Mouse (Mus musculus) macrophage (primary cell): ENCODE data around the gene Pramef20. TPM values are rescaled to one million over a fixed set of nuclear protein-coding genes. Genes with fewer than 3 reads are reported as not detected.
"Not testable (repeated sequence)": the region's sequence is repeated elsewhere in the genome, so short reads cannot be mapped to it uniquely, and the experiment has no call there.

Experiments used
- H3K27ac ChIP-seq: fragments of 350-480 bp; formaldehyde crosslinking; 2 replicates; pipeline ENCODE4 v1.9.0; 2021
- H3K36me3 ChIP-seq: fragments of 350-480 bp; formaldehyde crosslinking; 2 replicates; pipeline ENCODE4 v1.9.0; 2021; ENCODE audit errors: inconsistent target
- H3K4me3 ChIP-seq: fragments of 350-480 bp; formaldehyde crosslinking; 2 replicates; pipeline ENCODE4 v1.9.0; 2021; ENCODE audit errors: inconsistent target
- H3K79me2 ChIP-seq: fragments of 350-480 bp; formaldehyde crosslinking; 2 replicates; pipeline ENCODE4 v1.9.0; 2021; ENCODE audit errors: inconsistent target
- WGBS: methylation state at CpG from one replicate; pipeline ENCODE4 v1.1.7; 2026; ENCODE audit warnings: inconsistent platforms; ENCODE audit not compliant: missing documents; 5-methylcytosine and 5-hydroxymethylcytosine counted together
- polyA plus RNA-seq: library from polyadenylated mRNA; stranded (reverse); fragments of 250-400 nt; gene quantifications from 3 replicates; pipeline ENCODE4 v1.2.4, GENCODE M21; 2018; ENCODE audit warnings: inconsistent platforms
- total RNA-seq, 78 experiments: library from RNA; depleted of rRNA; stranded (reverse); fragments of 250-400 nt; gene quantifications; 1 replicate in 9 of 78; 2 replicates in 24 of 78; 3 replicates in 43 of 78; 4 replicates in 2 of 78; pipeline ENCODE4 v1.2.4; 2018; ENCODE audit warnings: inconsistent platforms in 56 of 78

Gene Pramef20
- not detected for total RNA-seq (2018; cell fraction: chromatin; rRNA removed)
- not detected for total RNA-seq (2018; cell fraction: cytosol; rRNA removed)
- total RNA-seq (2018; cell fraction: nucleus; rRNA removed), result not detected
- polyA plus RNA-seq, result not detected in 3 replicates

DNA sequence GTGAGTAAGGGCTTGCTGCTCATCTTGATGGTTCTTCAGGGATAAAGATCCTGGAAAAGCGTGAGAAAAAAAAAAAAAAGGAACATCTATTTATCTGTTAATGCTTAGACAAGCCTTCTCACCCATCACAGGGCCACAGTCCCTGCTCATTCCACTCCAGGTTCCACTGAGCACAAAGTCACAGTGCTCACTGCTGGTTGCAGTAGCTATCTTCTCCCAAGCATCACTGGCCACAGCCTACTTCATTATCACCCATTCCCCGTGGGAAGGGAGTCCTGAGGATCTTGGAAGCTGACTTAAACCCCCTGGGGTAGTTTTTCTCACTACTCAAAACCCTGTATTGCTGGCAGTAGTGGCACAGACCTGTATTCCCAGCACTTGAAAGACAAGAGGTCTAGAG, at the start of gene Pramef20:
Gene Pramef20 (minus strand): TSS at position 23 of the 400 bp plus-strand sequence.
- no peaks in the 10 kb centered on the region for H3K36me3 ChIP-seq
- WGBS, result 80% methylated on average over 2 of the region's 2 CpGs
- H3K79me2 ChIP-seq, result no peaks in the 10 kb centered on the region
- no peak within 1 kb of the TSS for H3K4me3 ChIP-seq
- no peak within 1 kb of the TSS for H3K27ac ChIP-seq

DNA sequence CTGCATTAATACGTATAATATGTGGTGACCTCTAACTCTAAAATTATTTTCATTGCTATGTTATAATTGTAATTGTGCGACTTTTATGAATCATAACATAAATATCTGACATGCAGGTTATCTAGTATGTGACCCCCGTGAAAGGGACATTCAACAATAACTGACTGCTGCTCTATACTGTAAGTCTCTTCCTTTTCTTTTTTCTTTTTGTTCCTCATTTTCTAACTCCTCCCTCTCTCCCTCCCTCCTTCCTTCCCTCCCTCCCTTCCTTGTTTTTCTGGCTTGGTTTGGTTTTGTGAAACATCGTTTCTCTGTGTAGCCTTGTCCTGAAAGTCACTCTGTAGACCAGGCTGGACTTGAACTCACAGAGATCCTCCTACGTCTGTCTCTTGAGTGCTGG, 46.9 kb upstream of the Pramef20 start:
- 64% methylated on average over 5 of the region's 5 CpGs for WGBS
- H3K36me3 ChIP-seq, result no peaks in the 10 kb centered on the region
- no peak overlapping the region for H3K27ac ChIP-seq
- no peak overlapping the region for H3K4me3 ChIP-seq
- H3K79me2 ChIP-seq, result no peaks in the 10 kb centered on the region

DNA sequence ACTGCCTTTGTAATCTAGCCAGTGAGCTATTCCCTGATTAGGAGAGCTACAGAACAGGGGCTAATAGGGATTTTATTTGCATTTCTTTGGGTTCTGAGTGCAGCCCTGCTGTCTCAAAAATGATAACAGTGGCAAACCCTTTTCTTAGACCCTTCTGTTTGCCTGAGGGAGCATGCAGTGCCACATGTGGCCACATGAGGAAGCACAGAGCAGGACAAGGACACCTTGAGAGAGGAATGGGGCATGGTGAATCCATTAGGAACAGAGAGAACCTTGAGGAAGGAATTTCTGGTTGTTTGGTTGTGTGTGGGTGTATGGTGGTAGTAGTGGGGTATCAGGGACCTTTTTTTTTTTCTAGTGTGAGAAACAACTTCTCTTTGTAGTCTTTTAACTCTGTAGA, 42.9 kb upstream of the Pramef20 start:
- H3K36me3 ChIP-seq, result no peaks in the 10 kb centered on the region
- H3K4me3 ChIP-seq, result no peak overlapping the region
- no peak overlapping the region for H3K27ac ChIP-seq
- H3K79me2 ChIP-seq, result no peaks in the 10 kb centered on the region

DNA sequence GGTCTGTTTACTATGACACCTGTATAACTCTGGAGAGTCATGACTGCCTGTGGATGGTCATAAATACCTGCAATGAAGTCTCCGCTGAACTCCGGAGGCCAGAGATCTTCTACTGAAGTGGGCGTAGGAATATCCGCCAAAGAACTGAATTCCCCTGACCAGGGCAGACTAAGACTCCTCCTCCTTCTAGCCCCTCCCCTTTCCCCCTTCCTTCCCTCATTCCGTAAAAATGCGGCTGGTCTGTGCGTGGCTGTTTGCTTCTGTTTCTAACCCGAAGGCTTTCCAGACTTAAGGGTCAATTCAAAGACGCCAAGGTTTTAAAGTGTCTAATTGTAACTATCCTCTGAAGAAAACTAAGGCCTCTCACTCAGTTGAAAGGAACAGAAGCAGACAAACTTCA, 30.6 kb upstream of the Pramef20 start, which contains the start of gene Pramef12:
Gene Pramef12 (minus strand): TSS at position 175 of the 400 bp plus-strand sequence.
- no peaks in the 10 kb centered on the region for H3K36me3 ChIP-seq
- no peaks in the 10 kb centered on the region for H3K79me2 ChIP-seq
- H3K4me3 ChIP-seq, result no peak within 1 kb of the TSS
- H3K27ac ChIP-seq, result no peak within 1 kb of the TSS
- WGBS, result 90% methylated on average over 9 of the region's 9 CpGs

DNA sequence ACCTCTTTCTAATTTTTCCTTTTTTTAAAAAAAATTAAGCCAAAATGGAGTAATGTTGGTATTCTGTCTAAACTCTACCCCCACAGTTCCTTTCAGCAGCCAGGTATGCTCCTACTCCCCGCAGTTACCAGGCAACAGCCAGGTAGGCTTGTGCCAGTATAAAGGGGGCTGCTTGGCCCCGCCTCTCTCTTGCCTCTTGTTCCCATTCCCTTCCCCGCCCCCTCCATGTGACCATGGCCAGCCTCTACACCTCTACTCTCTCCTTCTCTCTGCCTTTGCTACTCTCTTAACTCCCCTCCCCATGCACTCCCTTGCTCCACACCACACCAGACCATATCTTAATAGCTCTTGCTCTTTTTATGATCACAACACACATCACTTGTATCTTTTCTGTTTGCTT, 28.5 kb upstream of the Pramef20 start:
- Histone ChIP-seq H3K79me2 (no peaks in the 10 kb centered on the region), H3K4me3 (no peak overlapping the region), H3K27ac (no peak overlapping the region), H3K36me3 (no peaks in the 10 kb centered on the region)
- WGBS, result 81% methylated on average over 3 of the region's 3 CpGs

DNA sequence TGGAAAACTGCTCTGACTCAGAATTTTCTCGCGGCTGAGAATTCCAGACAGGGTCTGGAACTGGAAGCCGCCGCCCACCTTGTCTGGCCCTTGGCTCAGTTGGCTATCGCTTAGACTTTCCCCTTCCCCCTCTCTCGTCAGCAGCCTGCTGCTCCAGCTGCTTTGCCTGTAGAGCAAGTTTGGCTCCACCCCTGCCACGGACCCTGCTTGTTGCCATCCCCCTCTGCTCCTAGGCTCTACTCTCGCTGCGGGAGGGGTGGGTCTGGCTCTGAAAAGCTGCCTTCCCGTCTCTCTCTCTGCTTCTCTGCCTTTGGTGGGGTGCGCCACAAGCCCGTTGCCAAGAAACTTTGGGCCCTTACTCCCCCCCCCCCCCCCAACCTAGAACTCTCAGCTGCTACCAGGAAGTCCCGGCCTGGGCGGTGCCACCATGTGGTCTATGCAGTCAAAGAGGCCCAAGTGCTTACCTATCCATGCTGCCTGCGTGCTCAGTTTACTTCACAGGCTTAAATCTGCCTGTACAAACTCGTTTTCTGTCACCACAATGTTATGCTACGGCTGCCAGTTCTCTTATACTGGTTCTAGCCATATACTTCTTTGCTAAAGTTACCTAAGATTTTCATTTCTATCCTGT, 26.8 kb upstream of the Pramef20 start:
- H3K4me3 ChIP-seq, result no peak overlapping the region
- H3K27ac ChIP-seq, result no peak overlapping the region
- no peaks in the 10 kb centered on the region for H3K36me3 ChIP-seq
- 3% methylated on average over 17 of the region's 17 CpGs for WGBS
- H3K79me2 ChIP-seq, result no peaks in the 10 kb centered on the region

DNA sequence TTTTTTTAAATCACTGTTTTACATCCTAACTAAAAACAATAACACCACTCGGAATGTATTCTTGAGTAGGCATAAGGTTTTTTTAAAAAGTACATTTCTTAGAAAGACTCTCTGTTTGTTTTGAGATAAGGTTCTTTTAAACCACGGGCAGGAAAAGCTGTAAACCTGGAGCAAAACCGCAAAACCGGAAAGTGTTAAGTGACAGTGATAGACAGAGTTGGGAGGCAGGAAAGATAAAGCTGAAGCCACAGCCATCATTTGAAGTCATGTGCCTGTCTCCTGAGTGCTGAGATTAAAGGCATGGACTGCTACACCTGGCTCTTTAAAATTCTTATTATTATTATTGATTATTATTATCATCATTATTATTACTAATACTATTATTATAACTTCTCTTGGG, 25.0 kb upstream of the Pramef20 start:
- no peaks in the 10 kb centered on the region for H3K36me3 ChIP-seq
- H3K4me3 ChIP-seq, result no peak overlapping the region
- no peak overlapping the region for H3K27ac ChIP-seq
- WGBS, result 0% methylated on average over 4 of the region's 4 CpGs
- no peaks in the 10 kb centered on the region for H3K79me2 ChIP-seq

DNA sequence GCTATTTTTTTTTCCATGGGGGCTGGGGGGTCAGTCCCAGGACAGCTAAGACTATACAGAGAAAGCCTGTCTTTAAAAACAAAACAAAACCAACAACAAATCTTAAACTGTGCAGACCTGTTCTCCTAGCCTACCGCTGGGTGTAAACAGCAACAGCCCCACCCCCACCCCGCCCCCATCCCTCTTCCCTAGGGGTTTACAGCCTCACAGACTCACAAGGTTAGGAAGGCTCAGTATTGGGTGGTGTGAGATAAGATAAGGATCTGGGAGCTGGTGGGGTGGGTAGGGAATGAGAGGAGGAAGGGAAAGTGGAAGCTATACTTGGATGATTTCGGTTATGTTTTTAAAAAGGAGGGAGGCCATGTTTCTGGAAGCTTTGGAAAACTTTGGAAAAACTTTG, 18.6 kb upstream of the Pramef20 start:
- WGBS, result 89% methylated on average over 3 of the region's 3 CpGs
- H3K36me3 ChIP-seq, result no peaks in the 10 kb centered on the region

DNA sequence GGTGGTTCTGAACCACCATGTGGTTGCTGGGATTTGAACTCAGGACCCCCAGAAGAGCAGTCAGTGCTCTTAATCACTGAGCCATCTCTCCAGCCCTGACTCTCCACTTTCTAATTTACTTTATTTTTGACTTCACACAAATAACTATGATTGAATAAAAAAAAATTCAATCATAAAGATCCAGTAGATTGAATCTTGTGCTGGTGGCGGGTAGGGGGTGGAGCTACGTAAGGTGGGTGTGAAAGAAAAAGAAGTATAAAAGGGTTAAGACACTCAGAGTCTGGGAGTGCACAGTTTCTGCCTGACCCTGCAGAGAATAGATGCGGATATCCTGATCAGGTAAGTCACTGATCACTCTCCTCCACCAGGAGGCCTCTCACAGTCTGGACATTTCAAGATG, 20.1 kb downstream of the Pramef20 start, which contains the start of gene Gm13119:
Gene Gm13119 (plus strand): TSS at position 301 of the 400 bp plus-strand sequence.
- WGBS, result 94% methylated on average over 3 of the region's 3 CpGs
- H3K27ac ChIP-seq, H3K79me2 ChIP-seq, H3K4me3 ChIP-seq, H3K36me3 ChIP-seq: not testable (repeated sequence)

More for the DNA sequence above, 18.6 kb upstream of the Pramef20 start:
- Histone ChIP-seq H3K27ac (no peak overlapping the region), H3K79me2 (no peaks in the 10 kb centered on the region), H3K4me3 (no peak overlapping the region)

DNA sequence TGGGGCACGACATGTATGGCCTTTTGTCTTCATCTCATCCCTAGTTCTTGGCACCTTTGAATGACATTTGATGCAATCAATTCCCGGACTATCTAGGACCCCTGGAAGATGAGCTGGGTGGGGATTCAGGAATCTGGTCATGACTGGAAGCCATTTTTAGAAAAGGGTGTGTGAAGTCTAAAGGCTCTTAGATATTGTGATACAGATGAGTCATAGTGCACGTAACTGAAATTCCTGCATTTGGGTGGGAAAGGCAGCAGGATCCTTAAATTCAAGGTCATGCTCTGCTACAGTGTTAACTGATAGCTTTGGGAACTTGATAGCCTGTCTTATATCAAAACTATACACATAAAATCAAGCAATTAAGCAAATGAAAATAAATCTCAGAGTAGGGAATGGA, 41.9 kb downstream of the Pramef20 start:
- H3K27ac ChIP-seq, H3K79me2 ChIP-seq, H3K4me3 ChIP-seq, H3K36me3 ChIP-seq: not testable (repeated sequence)
- 92% methylated on average over 2 of the region's 3 CpGs for whole genome bisulfite sequencing

DNA sequence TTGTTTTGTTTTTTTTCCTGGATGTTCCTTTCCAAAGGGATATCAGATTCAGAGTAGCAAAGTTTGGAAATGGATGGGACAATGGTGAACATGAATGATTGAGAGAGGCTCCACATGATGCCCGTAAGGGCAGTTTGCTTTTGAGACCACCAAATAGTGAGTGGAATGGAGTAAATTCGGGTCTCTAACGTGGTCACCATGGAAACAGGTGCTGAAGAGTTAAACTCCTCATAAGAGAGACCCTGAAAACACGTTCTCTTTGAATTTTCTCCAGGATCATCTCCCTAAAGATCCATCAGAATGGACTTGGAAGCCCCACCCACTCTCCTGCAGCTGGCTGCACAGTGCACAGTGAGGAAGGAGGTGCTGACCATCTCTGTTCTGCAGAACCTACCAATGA, 47.8 kb downstream of the Pramef20 start, which contains the start of gene Gm13128:
Gene Gm13128 (plus strand): TSS at position 301 of the 400 bp plus-strand sequence.
- H3K4me3 ChIP-seq, H3K36me3 ChIP-seq, H3K79me2 ChIP-seq, H3K27ac ChIP-seq: not testable (repeated sequence)
- WGBS, result 64% methylated on average over 4 of the region's 4 CpGs

Other genes starting within 250 kb of the Pramef20 start
- not detected in 3 replicates for gene Oog3, start 215.3 kb downstream of the Pramef20 start, polyA plus RNA-seq
- not detected in 3 replicates for gene Oog2, start 187.2 kb downstream of the Pramef20 start, polyA plus RNA-seq
- gene C87977, start 164.6 kb downstream of the Pramef20 start, polyA plus RNA-seq, result not detected in 3 replicates
- not detected in 3 replicates for gene Pramel5, start 97.4 kb downstream of the Pramef20 start, polyA plus RNA-seq
- gene Gm13128, start 47.7 kb downstream of the Pramef20 start, polyA plus RNA-seq, result not detected in 3 replicates
- gene Gm13119, start 20.0 kb downstream of the Pramef20 start, polyA plus RNA-seq, result not detected in 3 replicates
- gene Pramef12, start 30.5 kb upstream of the Pramef20 start, polyA plus RNA-seq, result not detected in 3 replicates
- not detected in 3 replicates for gene 1700012P22Rik, start 60.8 kb upstream of the Pramef20 start, polyA plus RNA-seq
- not detected in 3 replicates for gene Gm9944, start 75.4 kb upstream of the Pramef20 start, polyA plus RNA-seq
- gene Aadacl3, start 85.8 kb upstream of the Pramef20 start, polyA plus RNA-seq, result not detected in 3 replicates
- gene 9430007A20Rik, start 141.9 kb upstream of the Pramef20 start, polyA plus RNA-seq, result not detected in 3 replicates
- not detected in 3 replicates for gene Gm13124, start 187.2 kb upstream of the Pramef20 start, polyA plus RNA-seq
- not detected in 3 replicates for gene Aadacl4, start 235.8 kb upstream of the Pramef20 start, polyA plus RNA-seq